Mouse (Mus musculus) ovary, adult 10 weeks (tissue): ENCODE results near the gene Rad9b. TPM values are rescaled to one million over a fixed set of nuclear protein-coding genes. Genes with fewer than 3 reads are reported as not detected.

ENCODE experiments used
- polyA plus RNA-seq: library from polyadenylated mRNA; stranded (reverse); fragments of 350-450 nt; fragmentation: Illumina TruSeq; extraction: RNeasy Lipid Tissue Mini Kit (QIAGEN cat#74804); gene quantifications from one replicate; pipeline ENCODE4 v1.2.3, GENCODE M21; 2014

Rad9b gene
- polyA plus RNA-seq = 2.8 TPM

GRCm38 (mm10) chr5:122353807-122354491 lies at the start of gene Rad9b, which contains the start of gene Vps29:
Gene Rad9b (minus strand): TSS chr5:122354233.
Gene Vps29 (plus strand): TSS chr5:122354369.

GRCm38 (mm10) chr5:122391786-122392180 lies 37.8 kb upstream of the Rad9b start, which contains the start of gene Arpc3:
Gene Arpc3 (plus strand): TSS chr5:122391878.

GRCm38 (mm10) chr5:122372192-122372769 lies 18.2 kb upstream of the Rad9b start, which contains the start of gene Fam216a:
Gene Fam216a (minus strand): TSS chr5:122372364.

GRCm38 (mm10) chr5:122371591-122372191 lies 17.7 kb upstream of the Rad9b start, which contains the start of gene Gpn3:
Gene Gpn3 (plus strand): TSS chr5:122371876.

GRCm38 (mm10) chr5:122284183-122285028 lies 69.6 kb downstream of the Rad9b start, which contains the start of gene Pptc7:
Gene Pptc7 (plus strand): TSS chr5:122284365.

Other genes starting within 250 kb of the Rad9b start
- gene Ccdc63, start 213.4 kb downstream of the Rad9b start, polyA plus RNA-seq = not detected
- 470 TPM for gene Ppp1cc, start 196.0 kb downstream of the Rad9b start, polyA plus RNA-seq
- gene Hvcn1, start 147.4 kb downstream of the Rad9b start, polyA plus RNA-seq = 1.1 TPM
- gene Tctn1, start 89.8 kb downstream of the Rad9b start, polyA plus RNA-seq = 2.5 TPM
- gene Pptc7, start 69.9 kb downstream of the Rad9b start, polyA plus RNA-seq = 35.9 TPM
- gene Vps29, start 136 bp upstream of the Rad9b start, polyA plus RNA-seq = 140 TPM
- gene Gpn3, start 17.6 kb upstream of the Rad9b start, polyA plus RNA-seq = 20.9 TPM
- 20.3 TPM for gene Fam216a, start 18.1 kb upstream of the Rad9b start, polyA plus RNA-seq
- 140 TPM for gene Arpc3, start 37.6 kb upstream of the Rad9b start, polyA plus RNA-seq
- gene Anapc7, start 67.5 kb upstream of the Rad9b start, polyA plus RNA-seq = 14.4 TPM
- 300 TPM for gene Atp2a2, start 148.0 kb upstream of the Rad9b start, polyA plus RNA-seq